Mouse (Mus musculus): ENCODE results near the gene Gm38394.

The Gm38394 gene

GRCm38 (mm10) chr1:133585995-133586537 is 75.1 kb downstream of the Gm38394 start:
- DNase-seq (ENCODE audit: low spot score in 2 of 2), result no peak

DNA sequence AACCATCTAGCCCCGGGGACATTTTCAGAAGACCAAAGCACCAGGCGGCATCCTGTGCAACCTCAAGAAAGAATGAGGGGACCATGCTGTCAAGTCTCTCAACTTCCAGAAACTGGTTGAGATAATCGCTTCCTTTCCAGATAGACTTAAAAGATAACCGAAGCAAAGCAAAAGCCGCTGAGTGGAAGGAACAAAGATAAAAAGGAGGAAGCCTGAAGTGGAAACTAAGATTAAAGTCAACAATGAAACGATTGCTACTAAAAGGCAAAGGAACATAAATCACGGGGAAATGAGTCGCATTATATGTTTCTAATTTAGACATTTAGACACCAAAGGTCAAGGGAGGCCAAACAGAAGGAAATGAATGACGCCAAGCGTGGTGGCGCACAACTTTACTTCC is 89.8 kb downstream of the Gm38394 start:
- DNase-seq (ENCODE audit: low spot score in 2 of 2), result no peak

All from right cerebral cortex, postnatal 10 days (tissue).